Mouse (Mus musculus) liver (tissue): ENCODE measurements around the gene Acbd4.

Experiments used
- DNase-seq: peaks from one replicate; pipeline ENCODE4 v3.0.0-alpha.2; 2020; ENCODE audit warnings: mixed read lengths

Acbd4 gene

DNA sequence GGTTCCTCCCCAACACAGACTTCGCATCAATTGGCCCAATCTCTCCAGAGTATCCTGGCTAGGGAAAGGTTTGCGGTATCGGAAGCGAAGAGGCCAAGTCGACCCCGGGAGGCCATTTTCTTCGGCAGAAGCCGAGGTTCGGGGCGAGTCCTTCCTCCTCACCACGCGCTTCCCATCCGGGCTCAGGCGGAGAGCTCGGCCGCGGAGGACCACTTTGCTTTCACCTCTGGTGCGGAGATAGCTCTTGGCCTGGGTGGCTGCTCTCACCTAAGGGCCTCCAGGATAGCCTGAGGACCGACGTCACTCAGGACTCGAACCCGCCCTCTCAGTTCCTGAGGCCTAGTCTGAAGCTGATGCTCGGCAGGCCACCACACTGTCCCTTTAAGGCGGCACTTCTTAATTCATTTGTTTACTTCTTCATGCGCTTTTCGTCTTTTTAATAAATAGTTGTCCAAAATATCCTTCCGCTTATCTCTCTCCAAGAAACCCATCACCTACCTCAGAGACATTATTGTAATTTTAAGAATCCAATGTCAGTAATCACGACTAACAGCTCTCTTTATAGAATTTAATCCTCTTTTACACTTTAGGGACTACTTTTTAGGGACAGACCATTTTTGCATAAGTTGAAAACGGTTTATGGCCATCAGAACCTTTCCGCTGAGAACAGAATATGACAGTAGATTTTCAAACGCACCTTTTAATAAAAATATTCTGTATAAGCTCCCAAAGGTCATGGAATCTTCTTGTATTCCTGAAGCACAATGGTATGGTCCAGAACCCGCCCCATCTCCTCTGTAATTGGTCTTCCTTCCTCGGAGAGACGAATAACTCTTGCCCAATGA lies 13.9 kb downstream of the Acbd4 start:
- peak; percentile 89 for DNase-seq

DNA sequence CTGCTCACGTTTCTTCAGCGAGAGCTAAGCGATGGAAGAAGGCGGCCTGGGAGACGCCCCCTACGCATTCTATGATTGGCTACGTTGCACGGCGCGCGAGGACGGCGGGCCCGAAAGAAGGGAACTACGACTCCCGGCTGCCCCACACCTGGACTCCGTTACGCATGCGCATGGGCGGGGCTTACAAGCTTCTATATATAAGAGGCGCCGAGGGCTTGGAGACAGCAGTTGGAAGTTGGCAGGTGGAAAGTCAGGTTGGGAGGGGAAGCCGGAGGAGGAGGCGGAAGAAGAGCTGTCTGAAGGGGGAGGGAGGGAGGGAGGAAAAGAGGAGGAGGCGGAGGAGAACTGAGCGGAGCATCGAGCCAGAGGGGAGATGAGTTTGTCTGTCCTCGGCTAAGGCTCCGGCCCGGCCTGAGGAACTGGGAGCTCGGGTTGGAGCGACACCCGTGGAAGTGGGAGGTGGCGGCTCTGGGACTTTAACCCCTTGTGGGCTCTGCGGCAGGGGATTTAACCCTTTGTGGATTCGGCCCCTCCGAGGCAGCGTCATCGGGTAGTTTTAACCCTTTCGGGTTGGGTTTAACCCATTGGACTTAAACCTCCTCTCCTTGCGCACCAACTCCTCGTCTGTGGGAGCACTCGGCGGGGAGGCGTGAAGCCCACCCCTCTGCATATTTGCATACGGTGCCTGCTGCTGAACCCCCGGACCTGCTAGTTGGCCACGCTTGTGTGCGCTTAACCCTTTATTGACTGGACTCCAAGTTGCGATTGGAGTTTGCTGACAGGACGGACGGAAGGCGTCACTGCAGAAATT lies 14.7 kb downstream of the Acbd4 start, which contains the start of gene Hexim1:
Gene Hexim1 (plus strand): TSS at position 224 of the 811 bp plus-strand sequence.
- peak; percentile 100 for DNase-seq

DNA sequence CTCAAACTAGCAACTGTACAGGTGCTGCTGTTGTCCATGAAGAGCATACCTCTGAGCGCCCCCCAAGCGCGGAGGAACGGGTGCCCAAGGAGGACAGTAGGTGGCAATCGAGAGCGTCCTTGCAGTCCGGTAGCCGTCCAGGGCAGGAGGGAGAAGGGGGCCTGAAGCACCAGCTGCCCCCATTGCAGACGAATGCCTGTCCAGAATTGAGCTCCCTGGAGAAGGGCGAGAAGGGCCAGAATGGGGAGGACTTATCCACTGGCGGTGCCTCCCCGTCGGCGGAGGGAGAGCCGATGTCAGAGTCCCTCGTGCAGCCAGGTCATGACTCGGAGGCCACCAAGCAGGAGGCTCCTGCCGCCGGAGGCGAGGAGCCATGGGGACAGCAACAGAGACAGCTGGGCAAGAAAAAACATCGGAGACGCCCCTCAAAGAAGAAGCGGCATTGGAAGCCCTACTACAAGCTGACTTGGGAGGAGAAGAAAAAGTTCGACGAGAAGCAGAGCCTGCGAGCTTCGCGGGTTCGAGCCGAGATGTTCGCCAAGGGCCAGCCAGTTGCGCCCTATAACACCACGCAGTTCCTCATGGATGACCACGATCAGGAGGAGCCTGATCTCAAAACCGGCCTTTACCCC lies 15.6 kb downstream of the Acbd4 start:
- DNase-seq: peak; percentile 86

DNA sequence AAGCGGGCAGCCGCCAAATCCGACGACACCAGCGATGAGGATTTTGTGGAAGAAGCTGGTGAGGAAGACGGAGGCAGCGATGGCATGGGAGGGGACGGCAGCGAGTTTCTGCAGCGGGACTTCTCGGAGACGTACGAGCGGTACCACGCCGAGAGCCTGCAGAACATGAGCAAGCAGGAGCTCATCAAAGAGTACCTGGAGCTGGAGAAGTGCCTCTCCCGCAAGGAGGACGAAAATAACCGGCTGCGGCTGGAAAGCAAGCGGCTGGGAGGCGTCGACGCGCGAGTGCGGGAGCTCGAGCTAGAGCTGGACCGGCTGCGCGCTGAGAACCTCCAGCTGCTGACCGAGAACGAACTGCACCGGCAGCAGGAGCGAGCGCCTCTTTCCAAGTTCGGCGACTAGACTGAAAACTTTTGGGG lies 16.1 kb downstream of the Acbd4 start:
- peak; percentile 62 for DNase-seq

- no peak for DNase-seq
These were observed 17.4 kb downstream of the Acbd4 start for GRCm38 (mm10) chr11:103118866-103119265.

GRCm38 (mm10) chr11:103119609-103120008 lies 18.1 kb downstream of the Acbd4 start:
- no peak for DNase-seq

- no peak for DNase-seq
These were observed 18.8 kb downstream of the Acbd4 start for GRCm38 (mm10) chr11:103120315-103120714.

DNA sequence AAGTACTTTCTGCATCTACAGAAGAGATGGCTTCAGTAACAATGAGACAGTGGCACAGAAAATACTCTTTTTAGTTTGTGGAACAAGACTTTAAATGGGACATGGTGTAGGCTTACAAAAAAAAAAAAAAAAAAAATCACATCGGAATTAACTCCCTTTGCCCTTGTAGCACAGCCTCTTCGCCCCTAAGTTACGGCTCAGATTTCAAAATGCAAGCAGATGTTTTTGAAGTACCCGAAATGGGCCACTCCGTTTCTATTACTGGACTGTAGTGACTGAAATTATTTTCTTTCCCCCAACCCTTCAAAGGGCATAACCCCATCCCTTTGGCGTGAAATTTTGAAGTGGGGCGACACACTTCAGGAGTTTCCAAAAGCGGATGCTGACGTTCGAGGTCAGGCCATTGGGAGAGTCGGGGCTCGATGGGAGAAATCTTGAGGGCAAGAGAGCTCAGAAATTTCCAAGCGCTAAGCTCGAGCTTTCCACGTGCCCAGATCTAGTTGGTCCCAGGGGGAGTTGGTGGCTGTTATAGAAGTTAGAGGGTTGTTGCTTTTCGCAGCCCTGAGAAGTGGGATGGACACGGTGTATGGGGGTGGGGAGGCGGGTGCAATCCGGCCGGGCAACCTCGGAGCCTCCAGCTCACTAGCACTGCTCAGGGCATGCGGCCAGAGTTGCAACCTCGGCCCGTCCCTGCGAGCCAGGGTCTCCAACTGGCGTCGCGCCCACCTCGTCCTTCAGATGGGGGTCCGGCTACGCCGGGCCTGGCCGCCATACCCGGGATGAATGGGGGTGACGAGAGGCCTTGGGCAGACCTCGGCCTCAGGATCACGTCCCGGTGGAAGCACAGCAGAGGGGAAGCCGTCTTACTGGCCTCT lies 30.5 kb downstream of the Acbd4 start, which contains the start of gene Hexim2:
Gene Hexim2 (plus strand): TSS at position 729 of the 875 bp plus-strand sequence.
- DNase-seq: peak; percentile 73

DNA sequence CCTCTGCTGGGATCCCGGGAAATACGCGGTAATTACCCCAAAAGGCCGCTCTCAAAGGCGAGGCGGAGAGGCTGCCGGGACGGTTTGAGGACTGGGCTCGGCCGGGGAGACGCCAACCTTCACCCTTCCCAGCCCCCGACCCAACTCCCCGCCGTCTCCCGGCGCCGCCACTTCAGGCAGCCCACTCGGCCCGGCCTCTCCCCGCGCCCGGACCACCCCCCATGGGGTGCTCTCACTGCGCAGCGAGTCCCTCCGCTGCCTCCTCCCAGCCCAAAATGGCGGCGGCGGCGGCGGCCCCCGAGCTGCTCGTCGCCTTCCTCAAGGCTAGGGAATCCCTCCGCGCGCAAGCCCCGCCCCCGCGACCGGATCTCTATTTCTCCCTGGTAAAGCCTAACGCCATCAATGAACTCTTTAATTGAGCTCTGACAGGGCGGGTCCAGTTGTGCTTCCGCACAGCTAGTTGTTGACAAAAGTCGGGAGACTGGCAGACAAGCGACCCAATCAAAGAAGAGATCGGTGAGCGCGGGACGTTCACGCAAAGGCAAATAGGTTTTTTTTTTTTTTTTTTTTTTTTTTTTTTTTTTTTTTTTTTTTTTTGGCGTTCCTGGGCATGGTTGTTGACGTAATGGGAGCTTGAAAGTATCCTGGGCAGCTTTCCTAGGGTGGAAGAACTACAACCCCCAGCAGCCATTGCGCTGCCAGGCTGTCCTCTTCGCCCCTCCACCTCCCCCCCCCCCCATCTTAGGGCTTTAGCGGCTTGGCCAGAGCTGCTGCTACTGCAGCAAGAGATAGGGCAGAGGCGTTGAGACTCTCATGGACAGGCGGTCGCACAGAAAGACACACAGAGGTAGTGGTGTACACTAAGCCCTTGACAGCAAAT lies 31.3 kb downstream of the Acbd4 start:
- peak; percentile 100 for DNase-seq

- no peak for DNase-seq
These were observed 32.1 kb downstream of the Acbd4 start for GRCm38 (mm10) chr11:103133456-103134185.

- no peak for DNase-seq
These were observed 32.7 kb downstream of the Acbd4 start for GRCm38 (mm10) chr11:103134221-103134620.

- DNase-seq: peak; percentile 50
These were observed 34.6 kb downstream of the Acbd4 start for GRCm38 (mm10) chr11:103136039-103136577.

DNA sequence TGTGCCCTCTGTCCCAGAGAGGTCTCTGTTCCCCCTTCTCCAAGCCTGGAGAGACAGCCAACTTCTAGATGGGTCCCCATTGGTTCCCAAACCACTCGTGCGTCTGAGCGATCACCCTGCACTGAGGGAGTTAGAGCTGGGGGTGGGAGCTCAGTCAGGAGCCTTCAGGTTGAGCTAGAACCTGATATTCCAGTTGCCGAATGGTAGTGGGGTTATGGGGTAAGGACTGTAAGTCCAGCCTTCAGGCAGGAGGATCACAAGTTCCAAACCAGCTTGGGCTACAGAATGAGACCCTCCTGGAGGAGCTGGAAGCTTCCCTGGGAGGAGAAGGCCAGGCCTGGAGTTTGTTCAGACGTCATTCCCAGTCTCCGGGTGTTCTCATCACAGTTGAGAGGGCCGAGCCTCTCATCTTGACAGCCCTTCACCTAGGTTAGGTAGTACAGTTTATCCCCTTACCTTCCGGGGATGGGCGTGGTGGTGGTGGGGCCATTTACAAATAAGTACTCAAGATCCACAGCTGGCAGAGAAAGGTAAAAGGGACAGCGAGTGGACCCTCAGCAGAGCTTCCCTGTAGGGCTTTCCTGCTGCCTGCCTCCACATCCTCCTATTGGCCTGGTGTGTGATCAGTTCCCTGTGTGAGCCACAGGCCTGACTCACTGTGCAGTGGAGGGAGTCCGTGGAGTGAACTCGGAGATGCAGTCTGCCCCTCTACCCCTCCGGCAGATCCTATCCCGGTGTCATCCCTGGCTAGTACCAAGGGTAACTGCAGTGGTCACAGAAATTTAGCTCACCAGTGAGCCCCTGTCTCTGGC lies 38.7 kb downstream of the Acbd4 start:
- DNase-seq: no peak

DNA sequence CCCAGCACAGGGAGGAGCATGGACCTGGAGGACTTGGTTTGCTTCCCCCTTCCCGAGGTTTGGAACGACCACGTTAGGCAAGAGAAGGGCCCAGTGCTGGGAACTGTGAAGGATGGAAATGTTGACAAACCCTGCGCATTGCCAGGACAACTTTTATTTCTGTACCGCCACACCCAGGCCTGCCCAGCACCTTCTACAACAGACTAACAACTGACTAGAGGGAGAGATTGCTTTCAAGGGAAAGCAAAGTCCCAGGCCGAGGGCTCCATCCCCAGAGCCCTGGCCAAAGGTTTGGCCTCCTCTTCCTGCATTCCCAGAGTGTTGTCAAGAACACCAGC lies 39.2 kb downstream of the Acbd4 start:
- no peak for DNase-seq

- DNase-seq: peak; percentile 35
These were observed 39.8 kb downstream of the Acbd4 start for GRCm38 (mm10) chr11:103141101-103141943.

- DNase-seq: no peak
These were observed 40.4 kb downstream of the Acbd4 start for GRCm38 (mm10) chr11:103141944-103142255.

- peak; percentile 56 for DNase-seq
These were observed 41.1 kb downstream of the Acbd4 start for GRCm38 (mm10) chr11:103142441-103143182.
